Mouse (Mus musculus) bone marrow macrophage, adult 2 months (primary cell): ENCODE results near the gene Gm10260.

ENCODE experiments used
- CTCF ChIP-seq: IDR thresholded peaks from 2 replicates; pipeline ENCODE4 v1.5.1; 2012; ENCODE audit warnings: low read depth, mild to moderate bottlenecking, low read length, moderate library complexity
- POLR2A ChIP-seq: IDR thresholded peaks from 2 replicates; pipeline ENCODE4 v1.6.1; 2012; ENCODE audit warnings: mild to moderate bottlenecking, low read depth, low read length, borderline replicate concordance

- TF ChIP-seq CTCF (no peak), POLR2A (no peak)
Observed at GRCm38 (mm10) chr13:97734760-97735159, 25.7 kb downstream of the Gm10260 start.
